Mouse (Mus musculus): ENCODE measurements at regions not wholly inside any gene's neighbourhood (a gene's known extent, or its start where the extent isn't known, plus 50 kb on each side); places are given as distances from the start of the nearest gene placed in this dataset.
"Not testable (repeated sequence)": the region's sequence is repeated elsewhere in the genome, so short reads cannot be mapped to it uniquely, and the experiment has no call there.

DNA sequence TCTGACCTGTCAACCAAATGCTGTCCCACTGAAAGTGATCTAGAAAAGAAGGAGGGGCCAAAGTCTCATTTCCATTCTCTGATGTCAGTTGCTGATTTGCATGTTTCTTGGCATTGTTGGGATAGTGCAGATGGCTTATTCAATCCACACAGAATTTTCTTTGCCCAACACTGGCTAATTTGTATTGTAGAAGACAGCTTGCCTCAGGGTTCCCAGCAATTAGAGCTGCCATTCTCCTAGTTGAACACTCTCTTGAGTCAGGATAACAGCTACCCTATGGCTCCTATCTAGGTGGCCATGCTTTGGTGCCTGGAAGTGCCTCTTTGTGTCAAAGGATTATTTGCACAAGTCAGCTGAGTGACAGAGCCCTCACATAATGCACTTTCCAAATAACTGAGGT is 569.0 kb downstream of the Lrriq3 start:
- no peak for ATAC-seq (ENCODE audit: low FRiP score)
- H3K4me2 ChIP-seq (replicated peaks) = no peak overlapping the region
- H3K27ac ChIP-seq = no peak overlapping the region
- H3K4me1 ChIP-seq = no peaks in the 10 kb centered on the region
- no peaks in the 10 kb centered on the region for H3K9me3 ChIP-seq (replicated peaks)
- no peaks in the 10 kb centered on the region for H3K27me3 ChIP-seq
- H3K36me3 ChIP-seq = no peaks in the 10 kb centered on the region
- H3K9ac ChIP-seq = no peak overlapping the region
- H3K4me3 ChIP-seq = no peak overlapping the region

DNA sequence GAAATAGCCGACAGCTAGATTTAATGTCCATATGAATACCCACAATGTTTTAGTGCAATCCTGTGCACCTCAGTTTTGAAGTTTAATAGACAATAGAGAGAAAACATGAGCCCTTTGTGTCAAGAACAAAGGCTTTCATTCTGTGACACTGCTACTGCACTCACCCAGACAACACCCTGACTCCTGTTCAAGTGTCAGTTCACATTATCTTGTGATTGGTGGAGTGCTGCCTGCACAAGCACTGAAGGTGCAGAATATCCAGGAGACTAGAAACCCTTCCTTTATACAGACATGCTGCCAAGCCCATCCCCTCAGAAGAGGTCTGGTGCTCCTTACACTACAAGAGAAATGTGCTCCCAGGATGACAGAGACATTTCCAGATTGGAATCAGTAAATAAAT is 579.3 kb downstream of the Lrriq3 start:
- no peak for ATAC-seq (ENCODE audit: low FRiP score)
- 27% methylated on average over 1 of the region's 1 CpGs for WGBS
- no peak overlapping the region for H3K4me2 ChIP-seq (replicated peaks)
- H3K36me3 ChIP-seq = no peaks in the 10 kb centered on the region
- no peak overlapping the region for H3K9ac ChIP-seq
- H3K27ac ChIP-seq = no peak overlapping the region
- H3K9me3 ChIP-seq (replicated peaks) = no peaks in the 10 kb centered on the region
- H3K4me3 ChIP-seq = no peak overlapping the region
- no peaks in the 10 kb centered on the region for H3K4me1 ChIP-seq
- no peaks in the 10 kb centered on the region for H3K27me3 ChIP-seq

DNA sequence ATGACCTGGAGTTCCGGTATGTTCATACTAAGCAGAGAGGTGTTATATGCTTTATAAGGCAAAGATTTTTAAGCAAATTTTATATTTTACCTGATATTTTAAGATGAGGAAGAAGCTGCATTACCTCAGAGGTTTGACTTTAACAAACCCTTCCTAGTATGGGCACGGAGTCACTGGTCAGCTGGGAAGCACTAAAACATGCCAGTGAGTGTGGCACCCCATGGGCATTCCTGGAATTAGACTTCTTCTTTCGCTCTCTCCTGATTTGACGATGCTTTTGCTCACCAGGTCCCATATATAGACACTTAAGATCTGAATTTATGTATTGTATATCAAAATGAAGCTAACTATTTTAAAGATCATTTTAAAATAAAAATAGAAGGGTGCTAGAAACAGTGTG is 587.0 kb downstream of the Lrriq3 start:
- 91% methylated on average over 4 of the region's 4 CpGs for whole genome bisulfite sequencing
- ATAC-seq (ENCODE audit: low FRiP score) = no peak
- H3K9me3 ChIP-seq (replicated peaks) = no peaks in the 10 kb centered on the region

DNA sequence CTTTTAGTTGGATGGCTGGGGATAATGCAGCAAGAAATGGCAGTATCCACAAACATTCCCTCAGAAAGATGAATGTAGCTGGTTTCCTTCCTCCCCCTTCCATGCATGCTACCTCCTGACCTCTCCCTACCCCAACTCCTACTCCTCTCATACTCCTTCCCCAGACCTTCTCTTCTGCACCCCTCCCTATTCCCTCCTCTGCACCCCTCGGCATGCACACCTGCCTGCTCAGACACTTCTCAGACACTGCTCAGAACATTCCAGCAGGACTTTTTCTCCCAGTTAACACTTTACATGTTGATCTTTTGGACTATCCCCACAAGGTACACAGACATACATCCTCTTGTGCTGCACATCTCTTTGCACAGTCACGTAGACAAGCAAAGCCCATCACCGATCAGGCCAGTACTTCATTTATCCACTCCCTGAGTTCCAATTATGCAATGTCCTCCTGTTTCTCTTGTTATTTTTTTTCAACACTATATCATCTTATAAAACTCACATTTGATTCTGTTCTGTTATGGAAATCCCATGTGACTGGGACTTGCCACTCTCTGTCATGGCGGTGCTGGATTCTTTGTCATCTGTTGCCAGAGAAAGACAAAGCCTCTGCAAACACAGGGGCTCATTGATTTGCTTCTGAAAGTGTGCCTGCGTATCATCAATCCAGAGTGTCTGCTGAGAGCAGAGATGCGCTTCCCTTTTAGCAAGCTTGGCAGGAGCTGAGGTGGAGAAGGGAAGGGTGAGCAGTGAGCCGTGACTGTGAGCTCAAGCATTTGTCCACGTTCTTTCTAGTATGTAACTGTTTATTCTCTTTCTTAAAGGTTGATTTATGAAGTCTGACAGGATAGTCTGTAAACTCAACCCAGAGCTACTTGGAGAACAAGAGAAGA is 589.9 kb downstream of the Lrriq3 start:
- 0 out of 2 replicates have a peak overlapping the region, but pooled peaks have one; percentile 13 for H3K27ac ChIP-seq
- no peaks in the 10 kb centered on the region for H3K9me3 ChIP-seq (replicated peaks)
- no peak overlapping the region for H3K9ac ChIP-seq
- no peaks in the 10 kb centered on the region for H3K36me3 ChIP-seq
- no peak overlapping the region for H3K4me3 ChIP-seq
- H3K4me2 ChIP-seq (replicated peaks) = no peak overlapping the region
- ATAC-seq (ENCODE audit: low FRiP score) = peak; percentile 78
- 43% methylated on average over 8 of the region's 8 CpGs for WGBS
- H3K27me3 ChIP-seq = no peaks in the 10 kb centered on the region
- H3K4me1 ChIP-seq = peaks cover 4% of the 10 kb centered on the region; the same call in 1 of the 2 replicates

More for the DNA sequence above, 587.0 kb downstream of the Lrriq3 start:
- Histone ChIP-seq H3K9ac (no peak overlapping the region), H3K27ac (no peak overlapping the region), H3K4me2 (replicated peaks) (no peak overlapping the region), H3K27me3 (no peaks in the 10 kb centered on the region), H3K36me3 (no peaks in the 10 kb centered on the region), H3K4me3 (no peak overlapping the region), H3K4me1 (peaks cover 4% of the 10 kb centered on the region; the same call in 1 of the 2 replicates)

DNA sequence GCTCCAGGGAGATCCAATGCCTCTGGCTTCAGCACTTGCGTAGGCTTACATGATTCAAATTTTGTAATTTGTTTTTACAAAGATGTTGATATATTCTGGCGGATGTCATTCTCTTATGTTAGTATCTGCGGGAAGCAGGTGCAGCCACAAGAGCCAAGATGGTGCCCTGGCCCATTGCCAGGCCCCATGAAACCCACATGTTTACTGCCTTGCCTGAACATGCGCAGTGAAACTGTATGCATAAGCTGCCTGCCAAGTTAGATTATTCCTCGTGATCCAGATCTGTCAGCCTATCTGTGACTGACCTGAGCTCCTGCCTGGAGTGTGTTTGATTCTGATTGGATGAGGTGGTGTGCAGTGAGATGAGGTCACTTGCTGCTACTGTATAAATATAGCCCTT is 595.1 kb downstream of the Lrriq3 start:
- 80% methylated on average over 5 of the region's 5 CpGs for WGBS
- Histone ChIP-seq H3K4me2 (replicated peaks) (no peak overlapping the region), H3K27ac (no peak overlapping the region), H3K9ac (no peak overlapping the region), H3K9me3 (replicated peaks) (no peaks in the 10 kb centered on the region), H3K36me3 (no peaks in the 10 kb centered on the region), H3K4me1 (no peaks in the 10 kb centered on the region), H3K4me3 (no peak overlapping the region), H3K27me3 (no peaks in the 10 kb centered on the region)
- ATAC-seq (ENCODE audit: low FRiP score) = no peak

DNA sequence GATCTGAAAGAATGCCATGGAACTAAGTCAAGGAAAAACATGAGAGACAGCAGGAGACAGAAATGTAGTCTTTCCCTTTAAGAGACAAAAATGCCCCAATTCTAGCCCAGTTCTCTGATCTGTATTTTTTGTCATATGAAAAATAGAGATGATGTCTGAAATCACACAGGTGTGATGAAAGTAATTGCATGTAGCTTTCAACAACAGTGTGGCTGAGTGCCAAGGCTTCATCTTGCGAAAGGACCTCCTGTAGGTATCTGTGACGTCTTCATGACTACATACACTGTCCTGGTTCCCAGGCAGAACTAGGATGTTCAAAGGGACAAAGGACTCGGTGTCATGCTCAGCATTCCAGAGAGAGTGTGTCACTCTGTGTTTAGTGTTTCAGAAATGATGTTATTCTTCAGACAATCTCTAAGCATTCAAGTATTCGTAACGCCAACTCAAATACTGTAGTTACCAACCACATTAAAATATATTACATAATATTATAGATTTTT is 629.8 kb downstream of the Lrriq3 start:
- Histone ChIP-seq H3K9ac (no peak overlapping the region), H3K4me1 (no peaks in the 10 kb centered on the region), H3K27me3 (no peaks in the 10 kb centered on the region), H3K9me3 (replicated peaks) (no peaks in the 10 kb centered on the region), H3K36me3 (no peaks in the 10 kb centered on the region), H3K27ac (no peak overlapping the region), H3K4me2 (replicated peaks) (no peak overlapping the region), H3K4me3 (no peak overlapping the region)
- ATAC-seq (ENCODE audit: low FRiP score) = no peak
- WGBS = 84% methylated on average over 5 of the region's 5 CpGs

DNA sequence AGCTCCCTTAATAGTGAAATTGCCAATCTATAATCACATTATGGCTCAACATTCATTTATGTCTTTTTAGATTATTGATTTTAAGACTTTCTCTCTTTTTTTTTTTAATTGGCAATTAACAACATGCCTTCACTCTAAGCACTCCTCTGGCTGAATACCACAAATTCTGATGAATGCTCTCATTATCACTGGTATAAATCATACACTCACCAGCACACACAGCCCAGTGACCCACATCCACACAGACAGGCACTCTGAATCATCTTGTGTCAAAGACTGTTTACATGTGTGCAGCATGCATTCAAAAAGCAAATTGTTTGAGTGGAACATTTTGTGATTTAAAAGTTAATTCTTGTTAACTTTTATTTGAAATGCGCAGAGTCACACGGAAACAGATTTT is 649.2 kb downstream of the Lrriq3 start:
- H3K4me3 ChIP-seq = no peak overlapping the region
- H3K27me3 ChIP-seq = no peaks in the 10 kb centered on the region
- H3K4me2 ChIP-seq (replicated peaks) = no peak overlapping the region
- no peaks in the 10 kb centered on the region for H3K36me3 ChIP-seq
- no peaks in the 10 kb centered on the region for H3K4me1 ChIP-seq
- H3K9me3 ChIP-seq (replicated peaks) = no peaks in the 10 kb centered on the region
- no peak overlapping the region for H3K27ac ChIP-seq
- 93% methylated on average over 2 of the region's 2 CpGs for WGBS
- H3K9ac ChIP-seq = no peak overlapping the region
- no peak for ATAC-seq (ENCODE audit: low FRiP score)

DNA sequence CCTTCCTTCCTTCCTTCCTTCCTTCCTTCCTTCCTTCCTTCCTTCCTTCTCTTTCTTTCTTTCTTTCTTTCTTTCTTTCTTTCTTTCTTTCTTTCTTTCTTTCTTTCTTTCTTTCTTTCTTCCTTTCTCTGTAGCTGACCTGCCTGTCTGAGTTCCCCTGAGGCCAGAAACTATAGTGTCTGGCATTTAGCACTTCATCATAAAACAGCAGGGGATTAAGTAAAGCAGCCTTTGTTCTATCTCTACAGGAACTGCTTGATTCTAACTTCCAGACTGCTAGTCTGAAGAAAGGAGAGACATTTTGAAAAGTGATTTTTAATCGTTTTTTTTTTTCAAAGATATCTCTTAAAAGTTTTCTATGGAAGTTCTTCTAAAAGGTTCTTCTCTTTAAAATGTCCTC is 653.4 kb downstream of the Lrriq3 start:
- 48% methylated on average over 1 of the region's 1 CpGs for WGBS
- ATAC-seq (ENCODE audit: low FRiP score); H3K4me2 ChIP-seq (replicated peaks); H3K4me3 ChIP-seq; H3K27me3 ChIP-seq; H3K9ac ChIP-seq; H3K4me1 ChIP-seq; H3K36me3 ChIP-seq; H3K27ac ChIP-seq; H3K9me3 ChIP-seq (replicated peaks): not testable (repeated sequence)

DNA sequence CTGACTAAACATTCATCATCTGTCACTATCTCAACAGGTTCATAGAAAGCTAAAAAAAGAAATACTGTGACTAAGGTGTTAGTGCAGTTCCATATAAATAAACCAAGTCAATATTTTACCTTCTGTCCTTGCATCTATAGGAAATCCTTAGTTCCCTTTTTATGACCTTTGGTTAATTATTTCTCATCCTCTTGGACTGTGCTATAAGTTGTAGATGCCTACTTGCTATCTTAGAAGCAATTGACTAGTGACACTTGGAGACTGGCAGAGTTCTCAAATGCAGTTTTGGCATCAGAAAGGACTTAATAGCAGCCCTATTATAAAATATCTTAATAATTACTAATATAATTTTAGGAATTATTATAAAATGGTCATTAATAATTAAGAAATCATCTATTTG is 654.3 kb downstream of the Lrriq3 start:
- H3K27ac ChIP-seq = no peak overlapping the region
- no peaks in the 10 kb centered on the region for H3K27me3 ChIP-seq

DNA sequence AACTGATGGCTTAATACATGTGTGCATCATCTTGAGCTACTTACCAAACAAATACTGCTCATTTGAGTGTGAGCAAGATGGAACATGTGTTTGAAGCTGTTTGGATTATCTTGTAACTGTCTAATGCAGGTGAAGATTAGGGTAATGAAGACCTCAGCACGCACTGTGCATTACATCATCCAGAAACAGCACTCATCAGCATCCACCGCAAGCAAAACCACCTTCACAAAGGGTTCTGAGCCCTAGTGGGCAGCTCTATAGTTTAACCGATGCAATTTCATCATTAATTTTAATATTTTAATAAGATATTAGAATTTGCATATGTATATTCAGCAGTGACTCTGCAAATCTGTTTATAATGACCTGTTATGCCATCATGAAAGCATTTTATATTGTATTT is 664.1 kb downstream of the Lrriq3 start:
- Histone ChIP-seq H3K9ac (no peak overlapping the region), H3K4me1 (no peaks in the 10 kb centered on the region), H3K4me2 (replicated peaks) (no peak overlapping the region), H3K9me3 (replicated peaks) (no peaks in the 10 kb centered on the region), H3K27ac (no peak overlapping the region), H3K36me3 (no peaks in the 10 kb centered on the region), H3K4me3 (no peak overlapping the region), H3K27me3 (no peaks in the 10 kb centered on the region)
- 95% methylated on average over 3 of the region's 3 CpGs for WGBS
- no peak for ATAC-seq (ENCODE audit: low FRiP score)

More for the DNA sequence above, 654.3 kb downstream of the Lrriq3 start:
- Histone ChIP-seq H3K4me2 (replicated peaks) (no peak overlapping the region), H3K4me3 (no peak overlapping the region), H3K9ac (no peak overlapping the region), H3K36me3 (no peaks in the 10 kb centered on the region), H3K9me3 (replicated peaks) (no peaks in the 10 kb centered on the region), H3K4me1 (no peaks in the 10 kb centered on the region)
- no peak for ATAC-seq (ENCODE audit: low FRiP score)

DNA sequence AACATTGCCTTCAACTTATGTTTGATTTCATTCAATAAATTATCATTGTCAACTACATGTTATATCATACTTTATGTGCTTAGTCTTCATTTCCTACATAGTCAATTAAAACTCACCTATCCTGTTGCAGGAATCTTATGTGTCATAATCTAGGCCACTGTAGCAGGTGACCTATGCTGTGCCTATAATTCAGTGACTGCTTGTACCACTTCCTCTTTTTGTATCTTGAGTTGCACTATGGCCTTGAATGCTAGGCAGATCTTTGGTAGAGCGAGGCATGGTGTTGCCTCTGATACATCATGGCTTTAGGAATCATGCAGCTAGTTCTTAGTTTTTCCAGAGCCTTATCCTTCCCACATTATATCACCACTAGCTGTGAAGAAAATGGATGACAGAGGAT is 682.8 kb downstream of the Lrriq3 start:
- Histone ChIP-seq H3K27me3 (no peaks in the 10 kb centered on the region), H3K27ac (no peak overlapping the region), H3K4me2 (replicated peaks) (no peak overlapping the region), H3K4me1 (no peaks in the 10 kb centered on the region), H3K9me3 (replicated peaks) (no peaks in the 10 kb centered on the region), H3K36me3 (no peaks in the 10 kb centered on the region), H3K9ac (no peak overlapping the region), H3K4me3 (no peak overlapping the region)
- WGBS = 89% methylated on average over 1 of the region's 1 CpGs
- no peak for ATAC-seq (ENCODE audit: low FRiP score)

DNA sequence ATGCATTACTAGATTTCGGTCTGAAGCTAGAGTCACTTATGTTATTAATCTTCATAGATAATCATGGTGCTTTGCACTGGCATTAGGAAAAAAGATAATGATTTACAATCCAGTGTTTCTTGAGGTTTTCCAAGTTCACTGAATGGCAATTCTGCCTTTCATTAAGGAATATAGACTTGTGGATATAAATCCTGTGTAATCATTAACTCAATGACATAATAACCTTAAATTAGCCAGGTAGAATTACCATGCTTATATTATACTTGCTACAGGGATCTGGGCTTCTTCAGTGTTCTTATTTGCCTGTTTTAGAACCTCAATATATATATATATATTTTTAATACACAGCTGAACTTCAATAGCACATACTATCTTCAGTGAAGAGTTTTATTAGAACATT is 683.8 kb downstream of the Lrriq3 start:
- no peak overlapping the region for H3K4me2 ChIP-seq (replicated peaks)
- WGBS = 87% methylated on average over 1 of the region's 1 CpGs
- no peak for ATAC-seq (ENCODE audit: low FRiP score)

DNA sequence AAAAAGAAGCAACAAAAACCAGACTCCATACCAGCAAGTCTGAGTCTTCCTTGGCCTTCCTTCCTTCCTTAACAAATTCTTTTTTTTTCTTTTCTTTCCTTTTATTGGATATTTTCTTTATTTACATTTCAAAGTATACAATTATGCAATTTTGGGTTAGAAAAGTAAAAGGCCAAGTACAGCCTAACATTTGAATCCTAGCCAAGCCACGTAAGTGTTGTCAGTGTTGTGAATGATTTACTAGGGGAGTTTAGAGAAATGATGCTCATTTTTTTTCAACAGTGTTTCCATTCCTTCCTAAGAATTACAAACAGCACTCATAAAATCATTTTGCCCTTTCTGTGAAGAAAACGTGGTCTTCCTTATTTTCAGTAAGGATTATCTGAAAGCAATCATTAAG is 722.5 kb downstream of the Lrriq3 start:
- Histone ChIP-seq H3K9ac (no peak overlapping the region), H3K27ac (no peak overlapping the region)
- 73% methylated on average over 2 of the region's 2 CpGs for WGBS

More for the DNA sequence above, 683.8 kb downstream of the Lrriq3 start:
- H3K9me3 ChIP-seq (replicated peaks) = no peaks in the 10 kb centered on the region
- no peak overlapping the region for H3K27ac ChIP-seq
- H3K9ac ChIP-seq = no peak overlapping the region
- H3K4me3 ChIP-seq = no peak overlapping the region
- H3K4me1 ChIP-seq = no peaks in the 10 kb centered on the region
- H3K27me3 ChIP-seq = no peaks in the 10 kb centered on the region
- no peaks in the 10 kb centered on the region for H3K36me3 ChIP-seq

More for the DNA sequence above, 722.5 kb downstream of the Lrriq3 start:
- H3K9me3 ChIP-seq (replicated peaks) = no peaks in the 10 kb centered on the region
- H3K36me3 ChIP-seq = no peaks in the 10 kb centered on the region
- no peaks in the 10 kb centered on the region for H3K27me3 ChIP-seq
- no peak overlapping the region for H3K4me2 ChIP-seq (replicated peaks)
- no peak for ATAC-seq (ENCODE audit: low FRiP score)
- H3K4me3 ChIP-seq = no peak overlapping the region
- H3K4me1 ChIP-seq = no peaks in the 10 kb centered on the region
